Mouse (Mus musculus) neutrophil, adult 5-6 weeks (primary cell): ENCODE results near the gene Auts2. TPM values are rescaled to one million over a fixed set of nuclear protein-coding genes. Genes with fewer than 3 reads are reported as not detected.
"Not testable (repeated sequence)": the region's sequence is repeated elsewhere in the genome, so short reads cannot be mapped to it uniquely, and the experiment has no call there.

ENCODE experiments used
- ATAC-seq: fragments of 151-379, 151-347 bp; 2 replicates; pipeline ENCODE4 v1.8.0; 2017; ENCODE audit warnings: mild to moderate bottlenecking, moderate TSS enrichment; ENCODE audit not compliant: insufficient number of reproducible peaks, poor library complexity, low FRiP score, severe bottlenecking; ENCODE audit errors: extremely low read depth
- total RNA-seq: library from RNA; stranded (forward); fragments of 200-1000 nt; gene quantifications from 2 replicates; pipeline ENCODE4 v1.2.3, GENCODE M21; 2017

Auts2 gene
- total RNA-seq, result 0.93 and 1.2 TPM in 2 replicates

DNA sequence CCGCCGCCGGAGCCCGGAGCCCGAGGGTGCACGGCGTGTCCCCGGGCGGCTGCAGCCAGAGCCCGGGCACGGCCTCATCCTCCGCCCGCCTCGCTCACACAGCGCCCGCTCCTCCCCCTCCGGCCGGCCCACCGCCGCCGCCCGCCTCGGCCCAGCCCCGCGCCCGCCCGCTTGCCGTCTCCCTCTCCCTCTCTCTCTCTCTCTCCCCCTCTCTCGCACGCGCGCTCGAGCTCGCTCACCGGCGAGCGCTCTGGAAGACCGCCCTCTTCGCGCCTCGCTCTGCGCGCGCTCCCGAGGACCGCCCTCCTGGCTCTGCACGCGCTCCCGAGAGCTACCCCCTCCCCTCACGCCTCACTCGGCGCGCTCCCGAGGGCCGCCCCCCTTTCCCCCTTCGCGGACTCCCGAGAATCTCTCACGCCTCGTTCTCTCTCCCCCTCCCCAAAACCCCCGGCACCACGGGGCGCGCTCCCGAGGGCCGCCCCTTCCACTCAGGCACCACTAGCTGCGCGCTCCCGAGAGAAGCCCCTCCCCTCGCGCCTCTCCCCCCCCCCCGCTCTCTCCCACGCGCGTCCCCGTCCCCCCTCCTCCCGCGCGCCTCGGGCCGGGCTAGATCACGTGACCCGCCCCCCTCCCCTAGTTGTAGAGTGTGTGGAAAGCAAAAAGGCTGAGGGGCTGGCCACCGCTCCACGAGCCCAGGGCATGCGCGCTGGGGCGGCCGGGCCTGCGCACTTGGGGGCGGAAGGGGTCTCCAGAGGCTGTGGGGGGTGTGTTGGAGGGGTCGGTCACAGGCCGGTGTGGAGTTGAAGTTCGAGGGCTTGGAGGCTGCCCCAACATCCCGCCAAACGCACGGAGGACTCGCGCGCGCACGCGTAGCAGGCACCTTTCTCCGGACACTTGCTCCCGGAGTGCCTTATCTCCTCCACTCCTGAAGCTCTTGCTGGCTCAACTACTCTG lies at the start of gene Auts2:
Gene Auts2, minus strand, starts transcription at position 227 of the 954 bp plus-strand sequence.
- ATAC-seq, result no peak

DNA sequence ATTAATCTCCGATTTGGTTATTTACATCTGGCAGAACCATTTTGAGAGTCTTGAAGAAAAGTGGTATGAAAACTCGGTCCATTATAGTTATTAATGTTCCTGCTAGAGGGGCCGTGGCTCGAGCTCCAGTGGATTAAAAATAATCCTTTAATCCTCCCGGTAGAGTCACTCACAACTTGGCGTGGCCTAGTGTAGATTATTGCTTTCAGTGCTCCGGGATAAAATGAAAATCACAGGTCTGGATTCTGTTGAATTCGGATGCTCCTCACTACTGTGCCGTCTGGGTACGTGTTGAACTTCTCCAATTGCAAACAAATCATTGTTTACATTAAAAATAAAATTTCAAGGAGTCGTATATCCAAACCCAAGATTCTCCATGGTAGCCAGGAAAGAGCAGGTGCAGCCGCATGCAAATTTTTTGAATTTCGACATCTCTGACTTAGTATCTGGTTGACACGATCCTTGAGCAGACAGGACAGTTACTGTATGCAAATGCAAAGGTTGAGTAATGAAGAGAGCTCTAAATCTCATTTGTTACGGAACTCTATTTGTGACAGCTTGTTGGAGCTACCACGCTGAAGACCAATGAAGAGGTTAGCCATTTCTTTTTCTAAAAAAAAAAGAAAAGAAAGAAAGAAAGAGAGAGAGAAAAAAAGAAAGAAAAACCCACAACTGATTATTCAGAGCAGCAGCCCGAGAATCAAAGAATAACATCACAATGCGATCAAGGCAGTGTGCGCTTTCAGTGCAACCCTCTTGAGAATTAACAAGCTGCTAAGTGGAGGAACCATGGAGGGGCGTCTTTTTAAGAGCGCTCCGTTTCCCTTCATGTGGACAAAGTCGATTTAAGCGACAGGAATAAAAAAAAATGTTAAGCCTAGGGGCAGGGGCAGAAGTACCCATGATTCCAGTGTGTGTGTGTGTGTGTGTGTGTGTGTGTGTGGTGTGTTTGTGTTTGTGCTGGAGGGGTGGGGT lies 48.9 kb upstream of the Auts2 start:
- no peak for ATAC-seq

DNA sequence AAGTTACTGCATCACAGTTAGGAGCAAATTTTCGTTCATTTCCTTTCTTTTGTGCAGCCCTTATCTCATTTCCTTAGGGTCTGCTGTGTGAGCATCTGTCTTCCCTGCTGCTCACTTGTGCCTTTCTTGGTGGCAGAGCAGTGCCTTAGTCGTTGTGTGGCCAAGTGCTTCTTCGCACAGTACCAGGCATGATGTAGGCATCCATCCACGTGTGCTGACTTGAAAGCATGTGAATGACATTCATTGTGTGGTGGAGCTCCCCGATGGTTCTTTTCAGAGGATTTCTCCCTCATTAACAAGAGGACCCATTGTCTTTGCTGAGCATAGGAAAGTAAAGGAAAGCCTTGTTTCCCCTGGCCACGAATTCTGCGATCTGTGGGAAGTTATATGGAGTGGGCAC lies 36.6 kb upstream of the Auts2 start:
- ATAC-seq, result no peak

DNA sequence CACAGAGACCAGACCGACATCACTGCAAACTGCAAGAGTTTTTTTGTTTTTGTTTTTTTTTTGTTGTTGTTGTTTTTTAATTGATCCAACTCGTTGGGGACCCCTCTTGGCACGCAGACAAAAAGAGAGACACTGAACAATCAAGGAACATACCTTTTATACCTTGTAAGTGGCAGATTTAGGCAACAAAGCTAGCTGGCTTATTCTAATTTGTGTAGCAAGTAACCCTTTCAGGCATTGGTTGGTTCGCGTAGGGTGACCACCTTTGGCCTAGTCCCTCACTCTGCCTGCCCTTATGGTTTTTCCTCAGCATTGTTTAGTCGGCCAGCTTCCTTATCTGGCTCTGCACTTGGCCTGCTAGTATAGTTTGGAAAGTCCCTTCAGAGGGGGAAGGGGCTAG lies 17.6 kb upstream of the Auts2 start:
- ATAC-seq, result not testable (repeated sequence)

DNA sequence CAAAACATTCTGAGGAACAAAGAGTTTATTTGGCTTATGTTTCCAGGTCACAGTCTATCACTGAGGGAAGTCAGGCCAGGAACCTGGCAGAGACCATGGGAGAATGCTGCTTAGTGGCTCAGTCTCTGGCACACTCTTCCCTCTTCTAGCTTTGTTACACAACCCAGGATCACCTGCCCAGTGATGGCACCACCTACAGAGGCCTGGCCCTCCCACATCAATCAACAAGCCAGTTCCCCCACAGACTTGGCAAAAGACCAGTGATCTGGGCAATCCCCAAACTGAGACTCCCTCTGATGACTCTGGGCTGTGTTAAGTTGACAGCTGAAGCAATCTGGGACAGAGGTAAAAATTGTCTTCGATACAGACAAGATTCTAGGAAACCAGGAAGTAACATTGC lies 2.6 kb upstream of the Auts2 start:
- ATAC-seq, result no peak

DNA sequence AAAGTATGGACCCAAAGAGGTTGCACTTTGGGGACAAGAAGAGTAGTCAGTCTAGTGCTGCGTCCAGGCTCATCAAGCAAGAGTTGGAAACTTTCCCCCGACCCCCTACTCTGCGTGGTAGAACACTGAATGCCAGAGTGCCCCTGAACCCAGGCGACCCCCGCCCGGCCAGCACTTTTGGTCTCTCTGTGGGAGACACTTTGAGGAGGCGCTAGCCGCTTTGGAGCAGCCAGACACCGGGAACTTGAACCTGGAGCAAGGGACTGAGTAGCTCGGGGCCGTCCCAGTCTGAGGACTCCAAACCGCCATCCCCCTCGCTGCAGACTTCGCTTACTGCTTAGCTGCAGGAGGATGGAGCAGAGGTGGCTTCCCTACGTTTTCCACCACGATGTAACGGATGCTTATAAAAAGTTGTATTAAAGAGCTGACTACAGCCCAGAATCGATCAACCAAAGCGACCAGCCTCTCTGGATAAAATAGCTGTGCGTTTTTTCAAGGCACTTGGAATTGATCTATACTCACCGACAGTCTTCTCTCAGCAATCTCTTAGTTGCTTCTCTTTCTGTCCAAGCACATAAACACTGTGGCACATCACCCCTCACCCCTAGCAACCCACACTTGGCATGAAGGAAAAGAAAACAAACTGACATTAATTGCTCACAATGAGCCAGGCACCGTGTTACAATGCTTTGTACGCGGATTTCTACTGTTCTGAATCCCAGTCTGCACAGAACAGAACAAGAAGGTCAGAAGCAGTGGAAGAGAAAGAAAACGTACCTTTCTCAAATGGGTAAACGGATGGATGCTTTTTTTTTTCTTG lies 1.2 kb upstream of the Auts2 start:
- no peak for ATAC-seq

DNA sequence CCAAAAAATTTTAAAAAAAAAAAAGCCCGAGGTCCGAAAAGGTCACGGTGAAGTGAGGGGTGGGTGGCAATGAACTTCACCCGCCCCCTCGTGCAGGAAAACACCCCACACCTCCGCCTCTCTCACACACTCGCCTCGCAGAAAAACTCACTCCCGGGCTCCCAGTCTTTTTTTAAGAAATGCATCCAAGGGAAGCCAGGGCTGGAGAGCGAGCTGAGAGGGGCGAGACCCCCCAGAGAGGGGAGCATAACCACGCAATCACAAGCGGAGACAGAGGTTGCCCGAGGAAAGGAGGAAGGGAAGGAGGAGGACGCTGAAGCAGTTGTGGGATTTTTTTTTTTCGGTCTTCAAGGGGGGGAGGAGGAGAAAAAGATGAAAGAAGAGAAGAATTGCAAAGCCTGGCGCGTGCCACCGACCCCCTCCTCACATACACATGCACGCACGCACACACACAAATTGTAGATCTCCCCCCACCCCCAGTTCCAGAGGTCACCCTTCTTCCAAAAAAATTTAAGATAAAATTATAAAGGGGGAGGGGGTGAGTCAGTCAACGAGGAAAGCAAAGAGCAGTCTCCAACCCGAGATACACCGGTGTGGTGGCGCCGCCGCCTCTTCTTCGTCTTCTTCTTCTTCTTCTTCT lies 643 bp downstream of the Auts2 start:
- ATAC-seq, result no peak

DNA sequence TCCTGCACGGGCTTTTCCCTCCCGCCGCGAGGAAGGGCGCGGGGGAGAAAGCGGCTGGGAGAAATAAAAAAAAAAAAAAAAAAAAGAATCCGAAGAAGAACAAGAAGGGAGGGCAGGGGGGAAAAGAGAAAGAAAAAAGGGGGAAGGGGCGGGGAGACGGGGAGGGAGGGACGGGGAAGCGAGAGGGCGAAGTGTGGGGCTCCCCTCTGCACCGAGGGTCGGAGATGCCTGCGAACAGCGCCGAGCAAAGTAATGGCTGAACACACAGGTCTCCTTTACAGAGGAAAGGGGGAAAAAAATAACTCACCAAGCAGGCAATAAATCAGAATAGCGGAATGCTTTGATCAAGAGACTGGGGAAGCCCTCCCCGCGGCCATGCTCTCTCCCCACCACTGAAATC lies 1.2 kb downstream of the Auts2 start:
- ATAC-seq, result no peak

DNA sequence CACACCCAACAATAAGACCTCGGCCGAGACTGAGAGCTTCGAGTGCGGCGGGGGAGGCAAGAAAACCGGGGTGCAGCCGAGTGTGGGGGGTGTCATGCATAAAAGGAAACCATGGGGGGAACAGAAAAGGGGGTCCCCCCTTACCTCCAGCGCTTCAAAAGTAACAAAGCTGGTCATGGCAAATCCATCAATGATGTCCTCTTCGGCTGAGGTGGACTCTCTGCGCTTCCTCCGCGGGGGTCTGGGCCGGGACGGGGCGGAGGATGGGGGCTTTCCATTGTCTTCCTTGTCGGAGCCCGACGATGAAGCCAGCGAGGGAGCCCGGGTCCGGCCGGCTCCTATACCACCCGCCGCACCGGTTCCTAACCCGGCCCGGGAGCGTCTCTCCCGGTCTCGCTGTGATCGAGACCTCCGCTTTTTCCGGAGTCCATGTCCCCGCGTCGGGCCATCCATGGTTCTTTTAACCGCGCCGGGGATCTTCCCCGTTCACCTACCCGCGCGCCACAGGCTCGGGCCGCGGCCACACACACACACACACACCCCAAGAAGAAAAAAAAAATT lies 1.7 kb downstream of the Auts2 start:
- no peak for ATAC-seq

DNA sequence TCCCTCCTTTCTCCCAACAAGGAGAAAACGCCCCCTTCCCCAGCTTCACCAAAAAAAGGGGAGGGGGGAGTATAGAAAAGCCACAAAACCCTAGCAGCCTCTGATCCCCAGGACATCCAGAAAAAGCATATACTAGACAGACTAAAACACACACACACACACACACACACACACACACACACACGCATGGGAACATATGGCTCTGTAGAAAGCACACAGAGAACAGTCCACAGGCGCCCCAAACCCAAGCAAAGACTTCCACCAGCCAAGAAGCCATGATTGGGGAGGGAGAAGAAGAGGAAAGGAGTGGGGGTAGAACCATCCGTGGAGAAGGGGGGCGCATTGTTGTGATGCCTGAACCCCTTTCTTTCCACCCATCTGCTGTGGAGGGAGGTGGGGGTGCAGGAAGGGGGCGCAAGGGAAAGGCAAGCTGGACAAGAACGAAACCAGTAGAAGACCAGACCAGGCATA lies 2.3 kb downstream of the Auts2 start:
- no peak for ATAC-seq

DNA sequence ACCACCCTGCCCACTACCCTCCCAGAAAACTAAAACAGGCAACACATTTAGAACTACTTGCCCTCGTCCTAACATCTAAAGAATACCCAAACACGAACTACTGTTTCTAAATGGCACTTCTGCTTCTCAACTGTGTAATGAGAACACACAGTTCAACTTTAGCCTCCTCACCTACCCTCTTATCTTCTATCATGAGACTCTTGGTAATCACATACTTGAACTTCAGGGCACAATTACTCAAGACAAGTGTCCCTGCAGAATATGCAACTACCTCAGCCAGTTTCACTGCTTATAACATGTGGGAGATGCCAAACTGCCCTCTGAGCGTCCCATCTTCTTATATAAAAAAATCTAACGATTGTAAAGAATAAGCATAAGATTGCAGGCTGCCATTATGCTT lies 5.7 kb downstream of the Auts2 start:
- no peak for ATAC-seq

DNA sequence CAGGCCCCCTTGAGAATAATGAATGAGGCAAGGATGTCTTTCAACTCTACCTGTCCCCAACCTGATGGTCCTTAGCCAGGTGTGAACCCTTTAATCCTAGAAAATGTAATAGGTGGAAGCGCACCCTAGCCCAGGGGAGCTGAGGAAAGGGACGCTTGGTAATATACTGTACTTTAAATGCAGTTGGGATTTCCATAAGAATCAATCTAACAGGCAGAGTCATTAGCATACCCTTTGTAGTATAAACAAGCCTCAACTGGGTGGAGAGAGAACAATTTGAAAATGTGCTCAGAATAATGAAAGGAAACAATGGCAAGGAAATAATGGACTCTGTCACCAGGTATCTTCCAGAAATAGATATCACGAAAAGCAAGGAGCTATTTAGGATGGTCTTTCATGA lies 16.7 kb downstream of the Auts2 start:
- ATAC-seq, result no peak

DNA sequence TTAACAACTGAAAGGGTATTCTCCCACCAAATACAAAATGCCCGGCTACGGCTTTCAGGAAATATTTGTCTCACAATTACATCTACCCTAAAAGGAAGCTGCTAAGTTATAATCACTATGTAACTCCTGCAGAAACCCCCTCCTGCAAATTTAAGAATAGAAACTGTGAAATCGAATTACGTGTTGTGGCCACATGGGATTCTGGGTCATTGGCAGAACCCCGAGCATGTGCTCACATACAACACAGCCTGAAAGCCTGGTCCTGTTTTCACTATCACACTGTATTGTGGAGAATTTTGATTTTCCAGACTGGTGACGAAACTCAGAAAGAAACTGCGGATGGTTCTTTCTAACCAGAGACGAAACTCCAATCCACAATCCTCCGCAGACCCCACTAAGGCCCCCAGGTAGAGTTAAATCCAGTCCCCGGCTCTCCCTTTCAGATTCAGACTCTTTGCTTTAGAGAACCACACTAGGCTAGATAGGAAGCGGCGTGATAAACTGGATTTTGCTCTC lies 21.7 kb downstream of the Auts2 start:
- no peak for ATAC-seq

DNA sequence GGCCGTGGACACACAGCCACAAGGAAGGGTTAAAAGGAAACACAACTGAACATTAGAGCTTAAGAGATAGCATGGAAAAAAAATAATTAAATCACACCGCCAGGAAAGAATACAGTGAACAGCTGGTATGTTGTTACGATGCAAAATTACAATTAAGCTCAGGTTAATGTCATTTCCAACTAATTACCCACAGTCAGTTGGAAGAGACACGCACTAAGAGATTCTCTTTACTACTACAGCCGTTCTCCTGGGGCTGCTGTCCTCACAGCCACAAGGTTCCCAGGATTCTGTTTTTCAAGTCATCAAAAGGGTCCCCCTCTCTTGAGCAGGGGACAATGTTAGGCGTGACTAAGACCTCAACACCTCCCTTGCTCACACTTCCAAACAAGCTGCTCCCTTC lies 25.3 kb downstream of the Auts2 start:
- no peak for ATAC-seq

DNA sequence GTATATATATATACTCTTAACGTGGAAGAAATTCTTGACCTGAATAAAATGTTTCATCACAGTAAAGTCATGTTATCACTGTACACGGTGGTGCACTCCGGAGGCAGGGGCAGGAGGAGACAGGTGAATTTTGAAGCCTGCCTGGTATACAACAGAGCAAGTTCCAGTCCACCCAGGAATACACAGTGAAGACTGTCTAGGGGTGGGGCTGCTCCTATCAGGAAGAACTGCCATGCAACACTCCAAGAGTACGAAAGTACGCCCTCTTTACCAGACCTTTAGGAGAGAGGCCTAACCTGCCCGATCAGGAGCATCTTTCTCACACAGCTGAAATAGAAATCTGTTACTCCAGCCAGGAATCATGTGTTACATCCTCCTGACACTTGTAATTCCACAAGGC lies 28.6 kb downstream of the Auts2 start:
- no peak for ATAC-seq

DNA sequence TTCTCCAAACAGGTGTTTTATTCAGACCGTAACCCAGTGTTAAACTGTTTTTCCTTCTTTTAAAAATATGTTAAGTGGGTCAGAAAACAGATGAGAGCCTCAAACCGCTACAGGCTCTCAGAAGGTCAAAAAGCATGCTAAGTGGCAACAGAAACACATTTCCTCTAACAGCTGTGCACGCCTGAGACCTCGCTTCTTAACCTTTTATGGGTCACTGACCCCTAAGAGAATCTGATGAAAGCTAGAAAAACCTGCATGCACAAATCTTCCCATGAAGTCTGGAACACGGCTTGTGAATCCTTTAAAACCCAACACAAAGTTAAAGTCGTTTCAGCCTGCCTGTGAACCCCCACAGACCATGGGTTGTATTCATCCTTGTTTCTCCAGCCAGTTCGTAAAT lies 29.9 kb downstream of the Auts2 start:
- no peak for ATAC-seq

DNA sequence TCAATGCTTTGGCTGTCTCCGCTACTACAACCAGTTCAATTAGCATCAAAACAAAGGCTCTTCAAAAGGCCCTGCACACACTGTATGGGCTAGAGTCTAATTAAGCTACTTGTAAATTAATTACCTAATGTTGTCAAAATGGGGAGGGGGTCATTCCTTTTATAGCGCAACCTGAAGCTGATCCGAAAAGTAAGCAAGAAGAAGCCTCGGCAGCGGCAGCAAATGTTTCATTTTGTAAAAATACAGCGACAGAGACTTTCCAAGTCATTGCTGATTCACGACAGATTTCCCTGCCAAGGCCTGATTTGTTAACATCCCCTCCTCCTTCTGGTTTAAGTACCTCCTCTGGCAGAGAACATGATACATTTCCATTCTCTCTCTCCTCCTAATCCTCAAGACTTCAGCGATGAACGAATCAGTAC lies 33.7 kb downstream of the Auts2 start:
- ATAC-seq, result no peak

DNA sequence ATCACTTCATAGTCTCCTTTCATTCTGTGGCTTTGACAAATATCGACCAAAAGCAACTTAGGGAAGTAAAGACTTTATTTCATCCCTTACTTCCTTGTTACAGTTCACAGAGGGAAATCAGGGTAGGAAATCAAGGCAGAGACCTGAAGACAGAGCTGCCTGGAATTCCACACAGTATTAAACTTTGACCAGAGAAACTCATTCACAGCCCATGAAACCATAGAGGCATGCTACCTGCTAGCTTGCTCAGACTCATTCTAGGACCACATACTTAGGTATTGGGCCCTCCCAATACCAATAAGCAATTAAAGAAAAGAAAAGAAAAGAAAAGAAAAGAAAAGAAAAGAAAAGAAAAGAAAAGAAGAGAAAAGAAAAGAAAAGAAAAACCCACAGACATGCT lies 38.3 kb downstream of the Auts2 start:
- ATAC-seq, result no peak
